Mouse (Mus musculus) Muller cell, postnatal 12 days (primary cell): Measurements from ENCODE around the gene Rerg.

Experiments
- DNase-seq: peaks from one replicate; pipeline ENCODE4 v3.0.0-alpha.2; 2015; ENCODE audit errors: inconsistent ontology term

Rerg gene

DNA sequence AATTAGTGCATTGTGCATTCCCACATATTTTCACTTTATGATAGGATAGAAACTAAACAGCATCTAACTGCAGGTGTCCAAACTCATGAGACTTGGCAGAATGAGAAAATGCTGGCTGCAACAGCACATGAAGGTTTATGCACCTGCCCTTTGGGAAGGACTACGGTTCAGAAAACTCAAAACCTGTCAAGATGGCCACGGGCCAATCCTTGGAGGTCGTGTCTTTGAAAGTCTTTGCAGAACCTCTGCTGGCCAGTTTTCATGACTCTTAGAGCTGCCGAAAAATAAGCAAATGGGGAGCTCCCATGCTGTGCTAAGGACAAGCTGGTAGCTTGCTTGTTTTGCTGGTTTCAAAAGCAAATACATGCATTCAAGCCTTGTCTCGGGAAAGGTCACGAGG, 156.0 kb downstream of the Rerg start:
- DNase-seq: no peak

DNA sequence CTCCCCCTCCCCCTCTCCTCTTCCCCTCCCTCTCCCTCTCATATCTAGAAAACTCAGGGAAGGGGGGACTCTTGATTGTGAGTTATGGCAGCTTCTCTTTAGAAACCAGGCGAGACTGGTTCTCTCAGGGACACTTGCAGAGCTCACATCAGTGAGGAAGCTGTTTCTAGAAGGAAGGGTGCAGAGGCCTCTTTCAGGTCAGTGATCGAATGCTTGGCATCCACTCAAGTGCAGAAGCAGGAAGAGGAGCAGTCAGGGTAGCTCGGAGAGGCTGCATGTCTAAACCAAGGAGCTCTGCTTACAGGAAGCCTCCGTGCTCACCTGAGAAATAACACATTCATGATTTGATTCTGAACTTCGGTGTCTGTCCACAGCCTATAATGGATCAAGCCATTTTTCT, 159.1 kb downstream of the Rerg start:
- no peak for DNase-seq
